Mouse (Mus musculus) midbrain, embryonic 14.5 days (tissue): ENCODE results near the gene Tsnax. TPM values are rescaled to one million over a fixed set of nuclear protein-coding genes. Genes with fewer than 3 reads are reported as not detected.

Source experiments
- ATAC-seq: fragments of 200-750 bp; cut with Nextera tagmentation; 2 replicates; pipeline ENCODE4 v1.8.0; 2017; ENCODE audit warnings: moderate number of reproducible peaks, moderate library complexity; ENCODE audit not compliant: low FRiP score, low TSS enrichment
- DNase-seq: peaks from one replicate; pipeline ENCODE4 v3.0.0-alpha.2; 2015
- H3K27ac ChIP-seq: fragments of 300-500 bp; sonication (generic); replicated peaks from 2 replicates; pipeline ENCODE4 v1.5.1; 2014; ENCODE audit warnings: mild to moderate bottlenecking, low read depth, low read length, moderate library complexity
- H3K27me3 ChIP-seq: fragments of 300-500 bp; sonication (generic); 2 replicates; pipeline ENCODE4 v1.6.1; 2014; ENCODE audit warnings: low read length, control low read depth, mixed read lengths; ENCODE audit not compliant: control insufficient read depth, insufficient read depth
- H3K36me3 ChIP-seq: fragments of 300-500 bp; sonication (generic); 2 replicates; pipeline ENCODE4 v1.6.1; 2014; ENCODE audit warnings: low read length, control low read depth; ENCODE audit not compliant: control insufficient read depth, insufficient read depth
- H3K4me1 ChIP-seq: fragments of 300-500 bp; sonication (generic); 2 replicates; pipeline ENCODE4 v1.6.1; 2014; ENCODE audit warnings: mild to moderate bottlenecking, antibody characterized with exemption, low read length, control low read depth; ENCODE audit not compliant: control insufficient read depth, insufficient read depth
- H3K4me2 ChIP-seq: fragments of 300-500 bp; sonication (generic); 2 replicates; pipeline ENCODE4 v1.6.1; 2014; ENCODE audit warnings: mild to moderate bottlenecking, low read length, moderate library complexity
- H3K4me3 ChIP-seq: fragments of 300-500 bp; sonication (generic); replicated peaks from 2 replicates; pipeline ENCODE4 v1.5.1; 2014; ENCODE audit warnings: low read depth, low read length
- H3K9ac ChIP-seq: fragments of 300-500 bp; sonication (generic); replicated peaks from 2 replicates; pipeline ENCODE4 v1.6.1; 2014; ENCODE audit warnings: mild to moderate bottlenecking, low read length, moderate library complexity
- H3K9me3 ChIP-seq: fragments of 300-500 bp; sonication (generic); 2 replicates; pipeline ENCODE4 v1.6.1; 2016; ENCODE audit warnings: low read length, control low read depth, mixed read lengths; ENCODE audit not compliant: control insufficient read depth
- WGBS: fragments of 180-500 bp; shearing (Covaris S2); extraction: QIAGEN DNeasy Blood & Tissue Kit; methylation state at CpG from one replicate; pipeline ENCODE4 v1.1.7; 2014; 5-methylcytosine and 5-hydroxymethylcytosine counted together
- polyA plus RNA-seq: library from polyadenylated mRNA; unstranded; fragments of >200 nt; fragmentation: Nextera tagmentation; extraction: Ambion mirVana; gene quantifications from 2 replicates; pipeline ENCODE4 v1.2.1, GENCODE M21; 2014

The Tsnax gene
- polyA plus RNA-seq, 1 experiment from 2014 or later = 242 TPM

- H3K9me3 ChIP-seq = no peaks in the 10 kb centered on the region
- no peaks in the 10 kb centered on the region for H3K4me1 ChIP-seq
- WGBS = 95% methylated on average over 3 of the region's 3 CpGs
- no peaks in the 10 kb centered on the region for H3K36me3 ChIP-seq
- no peaks in the 10 kb centered on the region for H3K27me3 ChIP-seq
- no peak overlapping the region for H3K4me3 ChIP-seq
- H3K27ac ChIP-seq = no peak overlapping the region
- ATAC-seq = no peak
- H3K9ac ChIP-seq = no peak overlapping the region
- no peak for DNase-seq
- no peak overlapping the region for H3K4me2 ChIP-seq
Measured at GRCm38 (mm10) chr8:124980036-124980435, 32.8 kb upstream of the Tsnax start.

- no peak overlapping the region for H3K9ac ChIP-seq
- no peak for ATAC-seq
- no peak for DNase-seq
- 84% methylated on average over 8 of the region's 8 CpGs for WGBS
- no peaks in the 10 kb centered on the region for H3K27me3 ChIP-seq
- no peak overlapping the region for H3K4me2 ChIP-seq
- H3K4me3 ChIP-seq = no peak overlapping the region
- no peaks in the 10 kb centered on the region for H3K4me1 ChIP-seq
- H3K36me3 ChIP-seq = no peaks in the 10 kb centered on the region
- no peaks in the 10 kb centered on the region for H3K9me3 ChIP-seq
- H3K27ac ChIP-seq = no peak overlapping the region
Measured at GRCm38 (mm10) chr8:124980828-124981227, 32.0 kb upstream of the Tsnax start.

- Histone ChIP-seq H3K36me3 (no peaks in the 10 kb centered on the region), H3K4me2 (no peak overlapping the region), H3K27ac (no peak overlapping the region), H3K27me3 (no peaks in the 10 kb centered on the region), H3K9ac (no peak overlapping the region), H3K9me3 (no peaks in the 10 kb centered on the region), H3K4me1 (no peaks in the 10 kb centered on the region), H3K4me3 (no peak overlapping the region)
- DNase-seq (no peak), ATAC-seq (no peak)
- 24% methylated on average over 17 of the region's 17 CpGs for WGBS
Measured at GRCm38 (mm10) chr8:124990923-124991667, 21.7 kb upstream of the Tsnax start.

DNA sequence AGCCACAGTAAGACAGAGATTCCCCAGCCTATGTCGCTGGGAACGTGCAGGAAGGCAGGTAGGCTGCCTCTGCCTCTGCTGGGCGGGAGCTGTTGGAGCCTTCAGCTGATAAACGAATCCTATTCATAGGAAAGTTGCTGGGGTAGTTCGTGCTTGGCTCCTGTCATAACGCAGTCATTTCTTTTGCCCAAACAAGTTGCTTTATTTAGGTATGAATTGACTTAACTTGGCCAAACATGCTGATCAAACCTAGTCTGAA is 21.2 kb upstream of the Tsnax start:
- Histone ChIP-seq H3K27ac (no peak overlapping the region), H3K4me3 (no peak overlapping the region), H3K36me3 (no peaks in the 10 kb centered on the region), H3K27me3 (no peaks in the 10 kb centered on the region), H3K9ac (no peak overlapping the region), H3K4me2 (no peak overlapping the region), H3K4me1 (no peaks in the 10 kb centered on the region), H3K9me3 (no peaks in the 10 kb centered on the region)
- ATAC-seq = no peak
- DNase-seq = no peak
- WGBS = 28% methylated on average over 6 of the region's 6 CpGs

GRCm38 (mm10) chr8:124995776-124996175 is 17.0 kb upstream of the Tsnax start:
- Histone ChIP-seq H3K27ac (no peak overlapping the region), H3K9me3 (peaks cover 13% of the 10 kb centered on the region), H3K4me3 (no peak overlapping the region), H3K4me1 (no peaks in the 10 kb centered on the region), H3K27me3 (no peaks in the 10 kb centered on the region), H3K36me3 (no peaks in the 10 kb centered on the region), H3K4me2 (no peak overlapping the region), H3K9ac (no peak overlapping the region)
- ATAC-seq = no peak
- WGBS = 77% methylated on average over 2 of the region's 2 CpGs
- no peak for DNase-seq

DNA sequence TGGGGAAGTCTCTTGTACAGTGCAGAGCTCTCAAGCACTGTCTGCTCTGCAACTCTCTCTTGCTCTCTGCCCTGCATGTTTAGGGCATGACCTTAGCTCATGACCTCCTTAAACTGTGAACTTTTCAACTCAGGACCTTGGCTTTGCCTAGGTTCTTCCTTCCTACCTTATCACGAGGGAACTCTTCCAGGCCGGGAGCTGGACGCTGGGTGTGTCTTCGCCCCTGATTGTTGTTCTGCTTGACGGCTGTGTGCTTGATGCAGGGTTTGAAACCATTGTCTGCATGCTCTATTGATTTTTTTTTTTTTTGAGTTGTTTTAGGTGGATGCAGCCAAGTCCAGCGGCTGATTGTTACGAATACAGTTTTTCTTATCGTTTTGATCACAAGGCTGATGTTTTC is 11.3 kb downstream of the Tsnax start:
- Histone ChIP-seq H3K36me3 (peaks cover 56% of the 10 kb centered on the region), H3K9me3 (no peaks in the 10 kb centered on the region)

GRCm38 (mm10) chr8:125027211-125027610 is 14.4 kb downstream of the Tsnax start:
- 76% methylated on average over 3 of the region's 3 CpGs for WGBS
- Histone ChIP-seq H3K9ac (no peak overlapping the region), H3K4me1 (no peaks in the 10 kb centered on the region), H3K4me3 (no peak overlapping the region), H3K4me2 (no peak overlapping the region), H3K9me3 (no peaks in the 10 kb centered on the region), H3K27ac (0 out of 2 replicates have a peak overlapping the region, but pooled peaks have one; percentile 42), H3K27me3 (no peaks in the 10 kb centered on the region), H3K36me3 (peaks cover 82% of the 10 kb centered on the region)
- no peak for ATAC-seq
- no peak for DNase-seq

More for the DNA sequence above, 11.3 kb downstream of the Tsnax start:
- DNase-seq (no peak), ATAC-seq (no peak)
- Histone ChIP-seq H3K4me2 (no peak overlapping the region), H3K4me3 (no peak overlapping the region), H3K27me3 (no peaks in the 10 kb centered on the region), H3K27ac (no peak overlapping the region), H3K4me1 (no peaks in the 10 kb centered on the region), H3K9ac (no peak overlapping the region)
- 93% methylated on average over 8 of the region's 8 CpGs for WGBS

DNA sequence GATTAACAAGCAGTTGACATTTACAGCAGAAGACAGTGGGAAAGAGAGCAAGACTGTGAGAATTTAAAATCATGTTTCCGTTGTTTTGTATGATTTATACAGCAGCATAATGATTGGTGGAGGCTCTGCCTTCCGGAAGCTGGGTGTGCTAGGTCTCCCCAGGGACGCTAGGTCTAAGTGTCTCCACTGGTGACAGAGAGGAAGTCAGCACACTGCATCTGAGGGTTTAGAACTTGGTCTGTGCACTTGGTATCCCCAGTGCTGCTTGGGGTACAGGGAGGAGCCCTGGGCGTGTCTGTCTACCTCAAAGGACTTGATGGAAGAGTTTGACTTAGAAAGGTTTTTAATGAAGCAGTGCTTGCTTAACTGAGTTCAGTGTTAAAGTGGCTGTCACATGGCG is 16.0 kb downstream of the Tsnax start:
- Histone ChIP-seq H3K27me3 (no peaks in the 10 kb centered on the region), H3K9me3 (no peaks in the 10 kb centered on the region), H3K4me1 (no peaks in the 10 kb centered on the region), H3K36me3 (peaks cover 96% of the 10 kb centered on the region), H3K9ac (no peak overlapping the region), H3K27ac (no peak overlapping the region), H3K4me3 (no peak overlapping the region), H3K4me2 (no peak overlapping the region)
- no peak for DNase-seq
- 95% methylated on average over 5 of the region's 5 CpGs for WGBS
- ATAC-seq = no peak

DNA sequence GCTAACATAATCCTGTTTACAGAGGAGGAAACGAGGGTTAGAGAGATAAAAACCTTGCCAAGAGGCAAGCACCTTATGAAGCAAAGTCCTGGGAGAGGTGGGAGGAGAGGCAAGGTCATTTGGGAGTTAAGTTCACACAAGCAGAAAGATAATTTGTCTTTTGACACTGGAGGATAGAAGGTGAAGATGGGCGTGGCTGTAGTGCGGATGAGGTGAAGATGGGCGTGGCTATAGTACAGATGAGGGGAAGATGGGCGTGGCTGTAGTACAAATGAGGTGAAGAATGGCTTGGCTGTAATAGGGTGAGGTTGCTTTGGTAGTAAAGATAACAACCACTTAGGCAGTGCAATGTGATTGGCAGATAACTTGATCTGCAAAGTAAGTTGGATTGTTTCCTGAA is 18.5 kb downstream of the Tsnax start:
- H3K9ac ChIP-seq = no peak overlapping the region

More for the DNA sequence above, 18.5 kb downstream of the Tsnax start:
- Histone ChIP-seq H3K4me1 (no peaks in the 10 kb centered on the region), H3K4me2 (no peak overlapping the region), H3K9me3 (no peaks in the 10 kb centered on the region), H3K27ac (no peak overlapping the region), H3K27me3 (no peaks in the 10 kb centered on the region), H3K4me3 (no peak overlapping the region), H3K36me3 (peaks cover 92% of the 10 kb centered on the region)
- ATAC-seq (no peak), DNase-seq (no peak)
- WGBS = 87% methylated on average over 5 of the region's 5 CpGs
